Mouse (Mus musculus) urinary bladder, postnatal 4 days (tissue): ENCODE measurements around the gene Cab39l.
A peak's percentile ranks its signal among the peaks of the same experiment; 100 is the strongest.

Experiments used
- DNase-seq, 2 experiments: peaks; one replicate each; pipeline ENCODE4 v3.0.0; 2021 to 2022; ENCODE audit warnings: low spot score in 2 of 2

The Cab39l gene

GRCm38 (mm10) chr14:59506139-59506538, 65.4 kb downstream of the Cab39l start:
- DNase-seq = no peak

DNA sequence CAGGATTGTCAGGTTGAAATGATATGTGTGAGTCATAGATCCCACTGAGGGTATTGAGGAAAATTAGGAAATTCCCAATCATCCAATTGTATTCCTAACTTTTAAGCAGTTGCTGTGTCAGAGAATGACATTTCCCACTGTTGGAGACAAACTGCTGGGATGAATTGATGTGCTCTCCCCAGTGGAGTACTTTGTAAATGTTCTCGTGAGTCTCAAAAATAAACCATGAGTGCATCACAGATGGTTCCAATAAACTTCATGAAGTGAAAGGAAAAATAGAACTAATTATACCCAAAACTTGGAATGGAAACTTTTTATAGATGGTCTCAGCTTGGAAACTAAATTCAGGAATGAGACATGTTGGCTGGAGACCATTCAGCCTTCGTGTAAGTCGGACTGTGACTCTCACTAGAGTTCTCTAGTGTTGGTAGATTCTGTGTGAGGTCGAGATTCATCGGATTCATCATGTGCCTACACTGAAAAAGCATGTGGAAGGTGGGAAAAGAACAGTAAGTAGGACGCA, 73.2 kb downstream of the Cab39l start:
- no peak for DNase-seq

DNA sequence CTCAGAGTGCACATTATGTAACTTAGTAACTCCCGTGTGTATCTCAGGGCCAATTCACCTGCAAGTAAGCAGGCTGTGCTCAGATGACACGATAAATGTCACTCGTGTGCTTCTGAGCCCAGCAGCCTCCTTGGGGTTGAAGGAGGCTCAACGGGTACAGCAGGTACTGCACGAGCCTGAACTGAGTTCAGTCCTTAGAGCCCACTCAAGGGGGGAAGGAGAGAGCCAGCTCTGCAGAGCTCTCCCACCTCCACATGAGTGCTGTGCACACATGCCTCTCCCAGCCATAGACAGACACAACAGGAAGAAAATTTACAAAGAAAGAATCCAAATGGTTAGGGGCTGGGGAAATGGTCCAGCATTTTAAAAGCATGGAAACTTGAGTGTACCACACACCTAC, 85.1 kb downstream of the Cab39l start:
- DNase-seq = no peak

DNA sequence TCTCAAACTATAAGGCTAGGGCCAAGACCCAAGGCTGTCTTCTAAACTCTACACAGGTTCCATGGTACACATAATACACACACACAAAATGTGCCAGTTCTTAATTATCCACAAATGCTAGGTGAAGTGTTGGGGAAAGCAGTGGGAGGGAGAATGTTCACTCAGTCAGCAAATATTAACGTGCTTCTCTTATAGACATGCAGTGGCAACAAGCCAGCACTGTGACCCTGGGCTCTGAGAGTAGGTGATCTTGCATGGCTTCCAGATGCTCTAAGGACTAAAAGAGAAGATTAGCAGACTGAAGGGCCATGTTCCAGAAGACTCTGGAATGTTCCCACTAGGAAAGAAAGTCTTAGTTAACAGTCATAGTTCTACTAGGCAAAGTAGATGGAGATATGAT, 90.0 kb downstream of the Cab39l start:
- no peak for DNase-seq

DNA sequence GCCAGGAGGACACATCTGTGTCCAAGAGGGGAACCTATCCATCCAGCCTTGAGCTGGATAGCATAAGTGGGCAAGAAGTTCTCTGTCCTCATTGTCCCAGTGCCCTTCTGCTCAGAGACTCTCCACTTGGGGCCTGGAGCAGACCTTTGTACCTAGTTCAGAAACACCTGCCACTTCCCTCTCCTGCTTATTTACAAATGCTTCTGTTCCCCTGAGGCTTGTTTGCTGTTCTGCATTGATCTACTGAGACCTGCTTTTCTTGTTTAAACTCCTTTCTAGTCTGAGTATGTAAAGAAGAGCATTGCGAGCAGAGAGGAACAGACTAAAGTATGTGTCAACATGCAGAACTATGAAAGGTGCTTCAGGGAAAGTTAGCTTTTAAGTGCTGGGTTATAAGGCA, 92.2 kb downstream of the Cab39l start:
- DNase-seq = no peak

DNA sequence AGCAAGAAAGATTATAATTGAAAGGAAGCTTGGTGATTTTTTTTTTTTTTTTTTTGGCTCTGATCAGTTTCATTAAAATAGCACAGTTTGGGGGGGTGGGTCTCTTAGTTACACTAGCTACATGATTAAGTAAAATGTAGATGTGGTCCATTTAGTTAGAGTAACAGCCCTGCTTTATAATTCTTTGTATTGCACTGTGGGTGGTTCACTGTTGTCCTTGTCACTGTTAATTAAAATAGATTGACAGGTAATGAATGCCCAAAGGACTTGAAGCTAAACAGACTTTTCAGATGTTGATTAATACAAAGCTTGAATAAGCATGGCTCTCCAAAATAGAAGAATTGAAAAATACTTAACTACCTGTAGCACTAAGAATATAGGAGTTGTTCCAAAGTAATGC, 93.1 kb downstream of the Cab39l start:
- no peak for DNase-seq

DNA sequence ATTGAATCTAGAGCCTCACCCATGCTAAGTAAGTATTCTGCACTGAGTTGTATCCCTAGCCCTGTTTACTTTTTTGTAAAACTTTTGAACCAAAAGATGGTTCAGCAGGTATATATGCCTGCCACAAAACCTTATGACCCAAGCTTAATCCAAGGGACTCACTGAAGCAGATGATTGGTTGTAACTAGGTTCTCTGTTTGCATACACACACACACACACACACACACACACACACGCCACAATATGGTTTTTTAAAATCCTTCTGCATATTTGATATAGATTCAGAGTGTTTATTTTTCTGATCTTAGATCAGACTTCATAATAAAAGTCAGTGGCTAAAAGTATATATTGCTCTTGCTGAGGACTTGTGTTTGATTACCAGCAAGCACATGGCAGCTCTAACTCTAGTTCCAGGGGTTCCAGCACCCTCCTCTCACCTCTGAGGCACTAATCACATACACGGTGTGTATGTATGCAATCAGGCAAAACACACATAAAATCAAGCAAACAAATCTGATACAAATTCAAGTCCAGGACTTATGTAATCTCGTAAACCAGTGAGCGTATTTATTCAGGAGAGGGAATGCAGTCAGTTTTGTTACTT, 97.2 kb downstream of the Cab39l start:
- no peak for DNase-seq

DNA sequence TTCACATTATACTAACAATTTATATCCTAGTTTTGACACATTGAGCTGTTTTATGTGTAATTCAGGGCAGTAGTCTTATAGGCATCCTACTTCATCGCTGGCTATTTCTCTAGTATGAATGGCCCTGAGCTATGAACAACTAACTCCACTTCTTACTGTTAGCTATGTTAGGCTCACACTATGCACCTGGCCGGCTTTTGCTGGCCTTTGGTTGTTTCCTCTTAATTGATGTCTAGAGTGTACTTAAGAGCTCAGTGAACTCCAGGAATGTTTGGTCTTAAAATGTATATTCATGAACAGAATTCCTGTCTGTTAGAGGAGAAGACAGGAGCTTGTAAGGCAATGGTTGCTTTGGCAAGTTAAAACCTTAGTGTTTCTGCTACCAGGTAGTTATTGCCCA, 99.5 kb downstream of the Cab39l start:
- no peak for DNase-seq

- peak in 1 of 2 experiments; percentile 7 for DNase-seq
Measured at GRCm38 (mm10) chr14:59540761-59541160, 100.0 kb downstream of the Cab39l start.

DNA sequence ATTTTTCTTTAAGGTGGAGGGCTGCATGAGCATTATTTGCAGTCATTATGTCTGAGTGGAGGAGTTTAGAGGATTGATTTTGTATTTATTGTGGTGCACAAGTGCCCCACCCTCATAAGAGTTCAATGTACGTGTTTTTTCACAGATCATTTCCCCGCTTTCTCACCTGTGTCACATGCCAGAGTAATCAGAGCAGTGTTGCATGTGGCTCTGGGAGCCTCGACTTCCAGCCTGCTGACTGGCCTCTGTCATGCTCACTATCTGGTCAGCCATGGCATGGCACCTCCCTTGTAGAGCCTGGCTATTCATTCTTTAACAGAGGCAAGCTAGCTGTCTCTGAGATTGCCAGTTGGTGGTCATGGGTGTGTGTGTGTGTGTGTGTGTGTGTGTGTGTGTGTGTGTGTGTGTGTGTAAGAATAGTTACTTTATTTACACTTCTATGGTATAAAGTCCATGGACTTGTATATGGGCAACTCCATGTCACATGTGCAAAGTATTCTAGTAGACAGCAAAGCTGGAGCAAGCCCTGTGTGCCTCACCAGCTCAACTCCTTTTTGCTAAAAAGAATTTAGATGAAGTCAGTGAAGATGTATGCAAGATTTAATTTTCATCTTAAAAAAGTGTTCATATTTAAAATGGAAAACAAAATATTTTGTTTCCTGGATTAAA, 102.5 kb downstream of the Cab39l start:
- peak in 1 of 2 experiments; percentile 15 for DNase-seq

- peak in 1 of 2 experiments; percentile 15 for DNase-seq
Measured at GRCm38 (mm10) chr14:59543956-59544355, 103.2 kb downstream of the Cab39l start.

GRCm38 (mm10) chr14:59546162-59546880, 105.5 kb downstream of the Cab39l start:
- no peak for DNase-seq

DNA sequence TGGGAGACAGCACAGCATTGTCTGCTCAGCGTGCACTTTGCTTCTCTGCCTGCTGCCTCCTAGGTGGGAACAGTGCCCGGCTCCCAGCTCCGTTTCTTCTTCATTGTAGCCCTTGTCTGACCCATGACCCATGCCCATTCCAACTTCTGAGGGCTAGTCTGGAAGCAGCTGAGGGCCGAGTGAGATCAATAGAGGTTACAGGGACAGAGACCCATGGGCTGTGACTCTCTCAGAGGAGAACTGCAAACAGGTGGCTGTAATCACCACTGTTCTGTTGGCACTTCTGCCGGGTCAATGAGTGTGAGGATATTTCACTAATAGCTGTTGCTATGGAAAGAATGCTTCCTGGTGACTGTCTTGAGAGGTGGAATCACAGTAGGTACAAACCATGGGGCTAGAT, 106.8 kb downstream of the Cab39l start:
- no peak for DNase-seq

DNA sequence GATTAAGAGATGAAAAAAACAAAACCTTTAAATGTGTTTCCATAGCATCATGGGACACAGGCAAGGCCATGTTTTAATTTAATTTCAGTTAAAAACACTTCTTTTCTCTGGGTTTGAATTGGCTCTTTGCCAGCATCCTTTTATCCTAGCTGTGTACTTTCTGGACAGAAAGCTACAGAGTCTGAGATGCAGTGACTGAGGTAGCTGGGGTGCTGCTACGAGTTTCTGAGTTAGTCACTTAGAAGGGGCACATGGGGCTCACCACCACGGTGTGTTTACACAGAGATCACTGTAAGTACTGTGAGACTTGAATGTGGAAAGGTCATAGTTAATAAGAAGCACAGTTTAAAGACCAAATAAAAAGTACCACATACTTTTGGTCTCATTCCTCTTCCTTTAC, 107.8 kb downstream of the Cab39l start:
- DNase-seq = no peak

DNA sequence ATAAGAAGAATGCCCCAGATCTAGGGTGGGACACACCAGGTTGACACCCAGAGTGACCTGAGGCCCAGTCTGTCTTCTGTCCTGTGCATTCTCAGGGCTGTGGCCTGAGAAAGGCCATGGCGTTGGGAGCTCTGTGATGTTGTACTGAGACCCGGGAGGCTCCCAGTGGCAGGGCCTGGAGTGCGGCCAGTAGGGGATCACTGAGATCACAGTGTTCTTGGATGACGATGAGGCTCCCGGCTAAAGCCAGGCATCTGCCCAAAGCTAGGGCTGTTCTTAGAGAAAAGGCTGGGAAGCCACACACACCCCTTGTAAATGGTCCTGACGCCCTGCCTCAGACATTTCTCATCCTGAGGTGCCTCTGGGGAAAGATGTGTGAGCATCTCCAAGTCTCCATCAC, 108.3 kb downstream of the Cab39l start:
- DNase-seq = peak in 1 of 2 experiments; percentile 63

- no peak for DNase-seq
Measured at GRCm38 (mm10) chr14:59550841-59551240, 110.1 kb downstream of the Cab39l start.

DNA sequence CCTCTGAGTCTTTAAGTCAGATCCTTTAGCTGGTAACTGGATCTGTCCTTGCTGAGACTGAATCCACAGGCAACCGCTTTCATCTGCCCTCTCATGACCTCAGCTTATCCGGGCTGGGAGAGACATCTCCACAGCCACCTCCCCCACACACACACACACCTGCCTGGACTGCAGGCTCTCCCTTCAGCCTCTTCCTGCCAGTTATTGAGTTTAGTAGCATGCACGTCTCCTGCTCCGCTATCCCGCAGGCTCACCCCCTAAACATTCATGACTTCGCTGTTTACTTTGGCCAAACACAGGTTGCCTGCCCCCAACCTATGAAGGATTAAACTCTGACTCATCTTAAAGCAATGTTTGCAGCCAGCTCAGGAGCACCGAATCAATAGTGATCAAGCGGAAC, 111.2 kb downstream of the Cab39l start:
- no peak for DNase-seq

GRCm38 (mm10) chr14:59554025-59554424, 113.3 kb downstream of the Cab39l start:
- DNase-seq = no peak

GRCm38 (mm10) chr14:59555018-59555417, 114.2 kb downstream of the Cab39l start:
- DNase-seq = no peak

- peak; percentile 45 to 83 for DNase-seq
Measured at GRCm38 (mm10) chr14:59555928-59556531, 115.3 kb downstream of the Cab39l start.

DNA sequence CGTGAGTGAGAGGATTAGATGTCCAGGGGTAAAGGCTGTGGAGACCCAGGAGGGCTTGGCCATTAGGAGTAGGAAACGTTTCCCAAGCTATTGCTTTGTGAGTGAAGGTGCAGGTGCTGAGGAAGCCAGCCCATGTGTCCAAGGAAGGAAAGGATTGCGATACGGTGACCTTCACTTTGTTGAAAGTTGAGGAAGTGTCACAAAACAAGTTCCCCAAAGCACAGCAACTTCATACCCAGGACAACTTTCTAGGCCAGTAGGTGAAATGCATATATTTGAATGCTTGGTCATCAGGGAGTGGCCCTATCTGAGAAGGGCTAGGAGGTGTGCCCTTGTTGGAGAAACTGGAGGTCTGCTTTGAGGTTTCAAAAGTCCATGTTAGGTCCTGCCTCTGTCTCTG, 116.3 kb downstream of the Cab39l start:
- DNase-seq = no peak

DNA sequence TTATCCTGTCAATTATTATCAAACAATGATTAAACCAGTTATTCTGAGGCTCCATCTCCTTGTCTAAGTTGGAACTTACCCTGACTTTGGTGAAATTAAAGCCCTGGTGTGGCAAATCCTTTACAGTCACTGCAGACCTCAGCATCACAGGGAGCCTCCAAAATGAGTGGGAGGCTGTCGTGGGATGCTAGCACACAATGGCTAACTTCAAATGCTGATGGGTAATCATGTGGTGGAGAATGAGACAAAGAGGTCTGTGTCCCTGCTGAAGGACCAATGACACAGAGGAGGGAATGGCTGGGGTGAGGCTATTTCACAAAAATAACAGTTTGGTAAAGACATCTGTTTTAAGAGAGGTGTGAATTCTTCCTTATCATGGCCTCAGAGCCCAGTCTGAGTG, 117.1 kb downstream of the Cab39l start:
- DNase-seq = no peak
